Mouse (Mus musculus): ENCODE measurements around the gene Gm20897. TPM values are rescaled to one million over a fixed set of nuclear protein-coding genes. Genes with fewer than 3 reads are reported as not detected.

Gene Gm20897
- not detected in 2 replicates for polyA plus RNA-seq (2015; fragmentation: Nextera tagmentation; extraction: Ambion mirVana)

GRCm38 (mm10) chrY:38502138-38502537, at the start of gene Gm20897:
TSS of gene Gm20897 (minus strand) at chrY:38502238.

Other genes starting within 250 kb of the Gm20897 start
- not detected in 2 replicates for gene Gm21732, start 73.5 kb upstream of the Gm20897 start, polyA plus RNA-seq (2015; fragmentation: Nextera tagmentation; extraction: Ambion mirVana)

Measured in adrenal gland, postnatal 0 days (tissue).